Mouse (Mus musculus): ENCODE measurements around the gene Gm9639. TPM values are rescaled to one million over a fixed set of nuclear protein-coding genes. Genes with fewer than 3 reads are reported as not detected.

Gm9639 gene
- total RNA-seq (2023; ENCODE audit: inconsistent age) = not detected in 4 replicates

GRCm38 (mm10) chr10:77794976-77795375, at the start of gene Gm9639:
Gm9639 (minus strand) TSS chr10:77795076.

GRCm38 (mm10) chr10:77835647-77836046, 40.8 kb upstream of the Gm9639 start, which contains the start of gene Krtap10-10:
Krtap10-10 (plus strand) TSS chr10:77835947.

GRCm38 (mm10) chr10:77826951-77827350, 32.1 kb upstream of the Gm9639 start, which contains the start of gene Krtap10-4:
Krtap10-4 (minus strand) TSS chr10:77827095.

GRCm38 (mm10) chr10:77814382-77814781, 19.5 kb upstream of the Gm9639 start, which contains the start of gene Gm2696:
Gm2696 (plus strand) TSS chr10:77814682.

GRCm38 (mm10) chr10:77811743-77812142, 16.9 kb upstream of the Gm9639 start, which contains the start of gene Gm9507:
Gm9507 (minus strand) TSS chr10:77811843.

GRCm38 (mm10) chr10:77798921-77799508, 4.1 kb upstream of the Gm9639 start, which contains the start of gene Gm19668:
Gm19668 (minus strand) TSS chr10:77799133.

GRCm38 (mm10) chr10:77787876-77788275, 7.0 kb downstream of the Gm9639 start, which contains the start of gene Gm7137:
Gm7137 (minus strand) TSS chr10:77788200.

GRCm38 (mm10) chr10:77782442-77782841, 12.4 kb downstream of the Gm9639 start, which contains the start of gene Gm3250:
Gm3250 (minus strand) TSS chr10:77782542.

GRCm38 (mm10) chr10:77776844-77777243, 18.0 kb downstream of the Gm9639 start, which contains the start of gene Gm7138:
Gm7138 (minus strand) TSS chr10:77776944.

GRCm38 (mm10) chr10:77771225-77771624, 23.7 kb downstream of the Gm9639 start, which contains the start of gene Gm3238:
Gm3238 (minus strand) TSS chr10:77771325.

GRCm38 (mm10) chr10:77759582-77759981, 35.3 kb downstream of the Gm9639 start, which contains the start of gene Gm3233:
Gm3233 (minus strand) TSS chr10:77759682.

GRCm38 (mm10) chr10:77751254-77751653, 43.6 kb downstream of the Gm9639 start, which contains the start of gene Gm9736:
Gm9736 (minus strand) TSS chr10:77751354.

Other genes starting within 250 kb of the Gm9639 start
- 72.1 to 89.4 TPM (median 78.3 TPM) in 4 replicates for gene Pttg1ip, start 213.4 kb downstream of the Gm9639 start, total RNA-seq (2023; ENCODE audit: inconsistent age)
- gene Sumo3, start 189.0 kb downstream of the Gm9639 start, total RNA-seq (2023; ENCODE audit: inconsistent age) = 58.9 to 65.6 TPM (median 62.4 TPM) in 4 replicates
- gene Gm49325, start 188.9 kb downstream of the Gm9639 start, total RNA-seq (2023; ENCODE audit: inconsistent age) = 1.3 to 12.1 TPM in 2 of 4 replicates, not detected in the others
- gene Ube2g2, start 172.8 kb downstream of the Gm9639 start, total RNA-seq (2023; ENCODE audit: inconsistent age) = 37.9 to 44.1 TPM (median 41.3 TPM) in 4 replicates
- gene Tspear, start 108.5 kb downstream of the Gm9639 start, total RNA-seq (2023; ENCODE audit: inconsistent age) = 2.7 to 5.5 TPM (median 4.4 TPM) in 4 replicates
- gene Gm19402, start 104.3 kb downstream of the Gm9639 start, total RNA-seq (2023; ENCODE audit: inconsistent age) = not detected in 4 replicates
- not detected in 4 replicates for gene Gm9508, start 97.8 kb downstream of the Gm9639 start, total RNA-seq (2023; ENCODE audit: inconsistent age)
- not detected in 4 replicates for gene Gm10272, start 88.5 kb downstream of the Gm9639 start, total RNA-seq (2023; ENCODE audit: inconsistent age)
- not detected in 4 replicates for gene Gm10024, start 83.6 kb downstream of the Gm9639 start, total RNA-seq (2023; ENCODE audit: inconsistent age)
- not detected in 4 replicates for gene Gm10142, start 79.3 kb downstream of the Gm9639 start, total RNA-seq (2023; ENCODE audit: inconsistent age)
- gene Krtap12-1, start 74.5 kb downstream of the Gm9639 start, total RNA-seq (2023; ENCODE audit: inconsistent age) = not detected in 4 replicates
- gene Gm10100, start 68.6 kb downstream of the Gm9639 start, total RNA-seq (2023; ENCODE audit: inconsistent age) = not detected in 4 replicates
- gene Gm18596, start 52.4 kb downstream of the Gm9639 start, total RNA-seq (2023; ENCODE audit: inconsistent age) = not detected in 4 replicates
- not detected in 4 replicates for gene Gm9736, start 43.7 kb downstream of the Gm9639 start, total RNA-seq (2023; ENCODE audit: inconsistent age)
- not detected in 4 replicates for gene Gm3233, start 35.4 kb downstream of the Gm9639 start, total RNA-seq (2023; ENCODE audit: inconsistent age)
- gene Gm3238, start 23.8 kb downstream of the Gm9639 start, total RNA-seq (2023; ENCODE audit: inconsistent age) = not detected in 4 replicates
- gene Gm7138, start 18.1 kb downstream of the Gm9639 start, total RNA-seq (2023; ENCODE audit: inconsistent age) = not detected in 4 replicates
- gene Gm3250, start 12.5 kb downstream of the Gm9639 start, total RNA-seq (2023; ENCODE audit: inconsistent age) = not detected in 4 replicates
- gene Gm7137, start 6.9 kb downstream of the Gm9639 start, total RNA-seq (2023; ENCODE audit: inconsistent age) = not detected in 4 replicates
- not detected in 4 replicates for gene Gm19668, start 4.1 kb upstream of the Gm9639 start, total RNA-seq (2023; ENCODE audit: inconsistent age)
- gene Gm9507, start 16.8 kb upstream of the Gm9639 start, total RNA-seq (2023; ENCODE audit: inconsistent age) = not detected in 4 replicates
- gene Gm2696, start 19.6 kb upstream of the Gm9639 start, total RNA-seq (2023; ENCODE audit: inconsistent age) = not detected in 4 replicates
- gene Krtap10-4, start 32.0 kb upstream of the Gm9639 start, total RNA-seq (2023; ENCODE audit: inconsistent age) = not detected in 4 replicates
- not detected in 4 replicates for gene Krtap10-10, start 40.9 kb upstream of the Gm9639 start, total RNA-seq (2023; ENCODE audit: inconsistent age)
- gene Gm36176, start 51.7 kb upstream of the Gm9639 start, total RNA-seq (2023; ENCODE audit: inconsistent age) = not detected in 4 replicates
- gene Gm10318, start 57.8 kb upstream of the Gm9639 start, total RNA-seq (2023; ENCODE audit: inconsistent age) = not detected in 4 replicates
- gene Gm3285, start 66.9 kb upstream of the Gm9639 start, total RNA-seq (2023; ENCODE audit: inconsistent age) = not detected in 4 replicates
- gene Lrrc3, start 107.5 kb upstream of the Gm9639 start, total RNA-seq (2023; ENCODE audit: inconsistent age) = 0.16 to 0.19 TPM in 2 of 4 replicates, not detected in the others
- gene Trpm2, start 175.5 kb upstream of the Gm9639 start, total RNA-seq (2023; ENCODE audit: inconsistent age) = 17.7 to 30.3 TPM (median 24.5 TPM) in 4 replicates
- 8.2 to 11.2 TPM (median 8.8 TPM) in 4 replicates for gene 1810043G02Rik, start 183.4 kb upstream of the Gm9639 start, total RNA-seq (2023; ENCODE audit: inconsistent age)
- gene Pfkl, start 215.0 kb upstream of the Gm9639 start, total RNA-seq (2023; ENCODE audit: inconsistent age) = 74.1 to 88.4 TPM (median 80.7 TPM) in 4 replicates
- not detected in 4 replicates for gene Dnmt3l, start 246.9 kb upstream of the Gm9639 start, total RNA-seq (2023; ENCODE audit: inconsistent age)
- 0.87 to 2.5 TPM (median 1.9 TPM) in 4 replicates for gene Aire, start 248.5 kb upstream of the Gm9639 start, total RNA-seq (2023; ENCODE audit: inconsistent age)